Comparison of ENCODE assay signal across 27 mouse cellular contexts in genomic region chr11:70638293-70638692, GRCm38 (mm10). TPM values are rescaled to one million over a fixed set of nuclear protein-coding genes. Genes with fewer than 3 reads are reported as not detected.
DNase-seq lines count a peak whose midpoint lies in the region; ATAC-seq and TF ChIP-seq lines count a peak whose summit lies in the region.
"Had no signal": no experiment of that assay in that cellular context is flagged by ENCODE, and none has a peak within 500 bp of the region (broad histone marks: within the 10 kb centered on the region; RNA-seq: fewer than 3 reads in every experiment).

No protein-coding gene starts in this region.

- peak; percentile 20; the same call in 1 of the 2 replicates for ATAC-seq in heart, embryonic 12.5 days (ENCODE audit: insufficient number of reproducible peaks, low FRiP score)
- no peak for ATAC-seq in kidney, embryonic 14.5 days (ENCODE audit: low FRiP score, low TSS enrichment)
- peak; percentile 16; the same call in 1 of the 2 replicates for ATAC-seq in erythroid progenitor cell, adult 5-6 weeks (replicated peaks; ENCODE audit: low FRiP score, poor library complexity, severe bottlenecking)
- peak; percentile 11; the same call in 1 of the 2 replicates for ATAC-seq in liver, postnatal 0 days
- ATAC-seq: forebrain, embryonic 15.5 days had no signal

- H3K4me3 ChIP-seq in heart, embryonic 12.5 days, result no peak overlapping the region
- no peak overlapping the region for H3K4me3 ChIP-seq in kidney, embryonic 14.5 days (ENCODE audit: low read length)
- H3K4me3 ChIP-seq in liver, postnatal 0 days (ENCODE audit: low read depth, low read length), result no peak overlapping the region
- H3K4me3 ChIP-seq: embryonic facial prominence, embryonic 13.5 days; forebrain, embryonic 15.5 days; hindbrain, embryonic 12.5 days; neural tube, embryonic 12.5 days had no signal

- peak overlapping the region; percentile 34 for H3K4me2 ChIP-seq in heart, embryonic 12.5 days
- no peak overlapping the region for H3K4me2 ChIP-seq in kidney, embryonic 14.5 days (replicated peaks; ENCODE audit: low read depth, low read length)
- peak overlapping the region; percentile 55 for H3K4me2 ChIP-seq in liver, postnatal 0 days (ENCODE audit: low read depth, low read length)
- H3K4me2 ChIP-seq: embryonic facial prominence, embryonic 13.5 days; forebrain, embryonic 15.5 days; hindbrain, embryonic 12.5 days; neural tube, embryonic 12.5 days had no signal

- no peaks in the 10 kb centered on the region for H3K27me3 ChIP-seq in heart, embryonic 12.5 days (replicated peaks)
- no peaks in the 10 kb centered on the region for H3K27me3 ChIP-seq in kidney, embryonic 14.5 days (ENCODE audit: control insufficient read depth, insufficient read depth, low read length)
- no peaks in the 10 kb centered on the region for H3K27me3 ChIP-seq in liver, postnatal 0 days (ENCODE audit: insufficient read depth, low read length)
- H3K27me3 ChIP-seq: embryonic facial prominence, embryonic 13.5 days; forebrain, embryonic 15.5 days; hindbrain, embryonic 12.5 days; neural tube, embryonic 12.5 days had no signal

- peaks cover 21% of the 10 kb centered on the region for H3K4me1 ChIP-seq in heart, embryonic 12.5 days (replicated peaks)
- H3K4me1 ChIP-seq in kidney, embryonic 14.5 days (ENCODE audit: control insufficient read depth, insufficient read depth, low read length), result no peaks in the 10 kb centered on the region
- peaks cover 23% of the 10 kb centered on the region for H3K4me1 ChIP-seq in liver, postnatal 0 days (ENCODE audit: insufficient read depth)
- H3K4me1 ChIP-seq: embryonic facial prominence, embryonic 13.5 days; forebrain, embryonic 15.5 days; hindbrain, embryonic 12.5 days; neural tube, embryonic 12.5 days had no signal

- H3K9me3 ChIP-seq in heart, embryonic 12.5 days (replicated peaks), result no peaks in the 10 kb centered on the region
- H3K9me3 ChIP-seq in kidney, embryonic 14.5 days (ENCODE audit: control insufficient read depth, low read length), result no peaks in the 10 kb centered on the region
- no peaks in the 10 kb centered on the region for H3K9me3 ChIP-seq in liver, postnatal 0 days (ENCODE audit: low read length)
- H3K9me3 ChIP-seq: embryonic facial prominence, embryonic 13.5 days; forebrain, embryonic 15.5 days; hindbrain, embryonic 12.5 days; neural tube, embryonic 12.5 days had no signal

- H3K27ac ChIP-seq in heart, embryonic 12.5 days (ENCODE audit: poor library complexity, severe bottlenecking), result peak overlapping the region; percentile 39
- H3K27ac ChIP-seq in kidney, embryonic 14.5 days (ENCODE audit: low read depth, low read length), result no peak overlapping the region
- peak overlapping the region; percentile 80 for H3K27ac ChIP-seq in liver, postnatal 0 days (ENCODE audit: low read depth)
- H3K27ac ChIP-seq: embryonic facial prominence, embryonic 13.5 days; forebrain, embryonic 15.5 days; hindbrain, embryonic 12.5 days; neural tube, embryonic 12.5 days; stomach, postnatal 0 days had no signal

- TF ChIP-seq CTCF in liver, postnatal 0 days (IDR thresholded peaks at IDR 0.05; ENCODE audit: low read depth), result no peak

- DNase-seq in heart, adult 9 months (ENCODE audit: low spot score in 2 of 2), result no peak
- DNase-seq in kidney, postnatal 36 days, result no peak
- DNase-seq in liver, postnatal 0 days, result no peak
- no peak for DNase-seq in cerebellum, adult 11-12 months
- no peak for DNase-seq in layer of hippocampus, postnatal 36 days
- DNase-seq: adrenal gland, adult 8-10 months; cerebellum, adult 2 months; cerebellum, postnatal 25 days; gastrocnemius, postnatal 10 days; kidney, adult 11 months; lung, adult 18-20 months; lung, postnatal 10 days; midbrain, embryonic 14.5 days; right cerebral cortex, postnatal 14 days; thymus, adult 2 months; thymus, postnatal 4 days had no signal

- TF ChIP-seq EP300 in liver, postnatal 0 days (IDR thresholded peaks at IDR 0.05; ENCODE audit: low read depth), result no peak

- H3K36me3 ChIP-seq in heart, embryonic 12.5 days, result peaks cover 7% of the 10 kb centered on the region
- peaks cover 4% of the 10 kb centered on the region; the same call in 1 of the 2 replicates for H3K36me3 ChIP-seq in kidney, embryonic 14.5 days (ENCODE audit: control insufficient read depth, insufficient read depth, low read length)
- no peaks in the 10 kb centered on the region; the same call in 1 of the 2 replicates for H3K36me3 ChIP-seq in liver, postnatal 0 days (replicated peaks; ENCODE audit: insufficient read depth, low read length)

- 56% methylated on average over 1 of the region's 1 CpGs for WGBS in heart, embryonic 12.5 days
- WGBS in kidney, embryonic 14.5 days, result 95% methylated on average over 1 of the region's 1 CpGs
- 69% methylated on average over 1 of the region's 1 CpGs for WGBS in liver, postnatal 0 days (ENCODE audit: insufficient replicate concordance)

- H3K9ac ChIP-seq in heart, embryonic 12.5 days, result 0 out of 2 replicates have a peak overlapping the region, but pooled peaks have one; percentile 28
- peak overlapping the region; percentile 31; the same call in 1 of the 2 replicates for H3K9ac ChIP-seq in kidney, embryonic 14.5 days (ENCODE audit: low read depth, low read length)
- H3K9ac ChIP-seq in liver, postnatal 0 days (replicated peaks), result no peak overlapping the region; the same call in 1 of the 2 replicates
- H3K9ac ChIP-seq: embryonic facial prominence, embryonic 13.5 days; forebrain, embryonic 15.5 days; hindbrain, embryonic 12.5 days; neural tube, embryonic 12.5 days had no signal

RNA-seq across cellular contexts. Expression of gene Gp1ba, which starts 0.6 kb away (rescaled TPM):
- 1.4 and 2.2 TPM in 2 replicates for polyA plus RNA-seq in heart, embryonic 12.5 days (2016; fragmentation: Nextera tagmentation; extraction: Ambion mirVana)
- 0.29 and 0.35 TPM in 2 replicates for polyA plus RNA-seq in kidney, embryonic 14.5 days (2014; fragmentation: Nextera tagmentation; extraction: Ambion mirVana)
- 2.5 and 8.0 TPM in 2 replicates for total RNA-seq in erythroid progenitor cell, adult 5-6 weeks (2015; ENCODE audit: low replicate concordance)
- total RNA-seq in erythroid progenitor cell, adult 5-6 weeks (2017; ENCODE audit: low replicate concordance), result 1.1 TPM in 1 of 2 replicates, not detected in the other
- polyA plus RNA-seq in liver, postnatal 0 days (2015; fragmentation: Nextera tagmentation; extraction: Ambion mirVana), result 3.5 and 4.1 TPM in 2 replicates
- total RNA-seq in layer of hippocampus, postnatal 36 days (2021), result not detected
- total RNA-seq: adrenal gland, adult 8-10 months; granulocyte monocyte progenitor cell, adult 5-6 weeks; layer of hippocampus, postnatal 25 days; left cerebral cortex, postnatal 10 days had no signal
- polyA plus RNA-seq: cerebellum, adult 2 months had no signal

RNA-seq across cellular contexts. Expression of gene Rnf167, which starts 8.7 kb away (rescaled TPM):
- 67.4 and 70.1 TPM in 2 replicates for polyA plus RNA-seq in heart, embryonic 12.5 days (2016; fragmentation: Nextera tagmentation; extraction: Ambion mirVana)
- 83.0 and 109 TPM in 2 replicates for polyA plus RNA-seq in kidney, embryonic 14.5 days (2014; fragmentation: Nextera tagmentation; extraction: Ambion mirVana)
- total RNA-seq in erythroid progenitor cell, adult 5-6 weeks (2015; ENCODE audit: low replicate concordance), result 134 and 213 TPM in 2 replicates
- total RNA-seq in erythroid progenitor cell, adult 5-6 weeks (2017; ENCODE audit: low replicate concordance), result 115 and 117 TPM in 2 replicates
- 54.8 and 55.3 TPM in 2 replicates for polyA plus RNA-seq in liver, postnatal 0 days (2015; fragmentation: Nextera tagmentation; extraction: Ambion mirVana)
- total RNA-seq in layer of hippocampus, postnatal 36 days (2021), result 10 to 100 TPM; 85.6 to 88.0 TPM

RNA-seq across cellular contexts. Expression of gene Slc25a11, which starts 9.0 kb away (rescaled TPM):
- 227 and 229 TPM in 2 replicates for polyA plus RNA-seq in heart, embryonic 12.5 days (2016; fragmentation: Nextera tagmentation; extraction: Ambion mirVana)
- 153 and 171 TPM in 2 replicates for polyA plus RNA-seq in kidney, embryonic 14.5 days (2014; fragmentation: Nextera tagmentation; extraction: Ambion mirVana)
- total RNA-seq in erythroid progenitor cell, adult 5-6 weeks (2015; ENCODE audit: low replicate concordance), result 24.9 and 26.0 TPM in 2 replicates
- 21.9 and 23.6 TPM in 2 replicates for total RNA-seq in erythroid progenitor cell, adult 5-6 weeks (2017; ENCODE audit: low replicate concordance)
- polyA plus RNA-seq in liver, postnatal 0 days (2015; fragmentation: Nextera tagmentation; extraction: Ambion mirVana), result 140 and 143 TPM in 2 replicates
- 100 to 1,000 TPM; 115 to 119 TPM for total RNA-seq in layer of hippocampus, postnatal 36 days (2021)

RNA-seq across cellular contexts. Expression of gene Pfn1, which starts 16.2 kb away (rescaled TPM):
- polyA plus RNA-seq in heart, embryonic 12.5 days (2016; fragmentation: Nextera tagmentation; extraction: Ambion mirVana), result 1,661 and 1,678 TPM in 2 replicates
- 1,900 and 2,186 TPM in 2 replicates for polyA plus RNA-seq in kidney, embryonic 14.5 days (2014; fragmentation: Nextera tagmentation; extraction: Ambion mirVana)
- 529 and 614 TPM in 2 replicates for total RNA-seq in erythroid progenitor cell, adult 5-6 weeks (2015; ENCODE audit: low replicate concordance)
- total RNA-seq in erythroid progenitor cell, adult 5-6 weeks (2017; ENCODE audit: low replicate concordance), result 132 and 200 TPM in 2 replicates
- 918 and 940 TPM in 2 replicates for polyA plus RNA-seq in liver, postnatal 0 days (2015; fragmentation: Nextera tagmentation; extraction: Ambion mirVana)
- 100 to 1,000 TPM; 346 to 373 TPM for total RNA-seq in layer of hippocampus, postnatal 36 days (2021)

RNA-seq across cellular contexts. Expression of gene Eno3, which starts 18.7 kb away (rescaled TPM):
- 238 and 239 TPM in 2 replicates for polyA plus RNA-seq in heart, embryonic 12.5 days (2016; fragmentation: Nextera tagmentation; extraction: Ambion mirVana)
- 22.4 and 26.8 TPM in 2 replicates for polyA plus RNA-seq in kidney, embryonic 14.5 days (2014; fragmentation: Nextera tagmentation; extraction: Ambion mirVana)
- total RNA-seq in erythroid progenitor cell, adult 5-6 weeks (2015; ENCODE audit: low replicate concordance), result 5.4 and 14.8 TPM in 2 replicates
- total RNA-seq in erythroid progenitor cell, adult 5-6 weeks (2017; ENCODE audit: low replicate concordance), result 2.3 and 11.0 TPM in 2 replicates
- 4.0 and 21.3 TPM in 2 replicates for polyA plus RNA-seq in liver, postnatal 0 days (2015; fragmentation: Nextera tagmentation; extraction: Ambion mirVana)
- total RNA-seq in layer of hippocampus, postnatal 36 days (2021), result 1 to 10 TPM; 5.2 to 7.4 TPM
